Mouse (Mus musculus): Measurements from ENCODE around the gene Nt5e. TPM values are rescaled to one million over a fixed set of nuclear protein-coding genes. Genes with fewer than 3 reads are reported as not detected.

Nt5e gene
- polyA plus RNA-seq, 1 experiment from 2014 or later = 0.95 TPM

DNA sequence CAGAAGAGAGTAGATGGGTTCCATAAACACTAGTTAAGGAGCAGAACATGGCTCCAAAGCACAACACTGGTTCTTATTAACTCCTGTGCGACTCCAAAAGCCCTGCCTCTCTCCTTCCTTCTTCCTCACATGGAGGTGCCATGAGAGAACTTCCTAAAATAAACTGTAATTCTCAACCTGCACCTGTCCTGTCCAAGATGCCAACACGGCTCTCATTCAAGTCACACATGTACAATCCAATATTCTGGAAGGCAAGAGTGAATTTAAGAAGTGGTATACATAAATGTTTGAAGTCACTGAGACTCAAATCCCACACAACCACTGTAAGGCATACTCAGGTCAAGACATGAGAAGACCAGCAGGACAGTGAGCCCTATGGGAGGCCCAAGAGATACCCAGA lies 44.2 kb downstream of the Nt5e start:
- no peak for DNase-seq (ENCODE audit: extremely low spot score, low spot score)
- Histone ChIP-seq H3K36me3 (replicated peaks) (peaks cover 3% of the 10 kb centered on the region; the same call in 1 of the 2 replicates), H3K9me3 (no peaks in the 10 kb centered on the region), H3K27ac (no peak overlapping the region), H3K4me1 (no peaks in the 10 kb centered on the region), H3K4me3 (no peak overlapping the region), H3K27me3 (ENCODE audit: poor library complexity, severe bottlenecking) (no peaks in the 10 kb centered on the region)
- 79% methylated on average over 2 of the region's 2 CpGs for WGBS

- DNase-seq (ENCODE audit: extremely low spot score, low spot score) = no peak
- Histone ChIP-seq H3K4me3 (no peak overlapping the region), H3K27ac (no peak overlapping the region), H3K4me1 (no peaks in the 10 kb centered on the region), H3K27me3 (ENCODE audit: poor library complexity, severe bottlenecking) (no peaks in the 10 kb centered on the region), H3K9me3 (no peaks in the 10 kb centered on the region), H3K36me3 (replicated peaks) (peaks cover 3% of the 10 kb centered on the region; the same call in 1 of the 2 replicates)
- WGBS = 85% methylated on average over 2 of the region's 2 CpGs
Measured at GRCm38 (mm10) chr9:88373001-88373400, 46.0 kb downstream of the Nt5e start.

GRCm38 (mm10) chr9:88377483-88377882 lies 50.5 kb downstream of the Nt5e start:
- no peaks in the 10 kb centered on the region for H3K9me3 ChIP-seq

DNA sequence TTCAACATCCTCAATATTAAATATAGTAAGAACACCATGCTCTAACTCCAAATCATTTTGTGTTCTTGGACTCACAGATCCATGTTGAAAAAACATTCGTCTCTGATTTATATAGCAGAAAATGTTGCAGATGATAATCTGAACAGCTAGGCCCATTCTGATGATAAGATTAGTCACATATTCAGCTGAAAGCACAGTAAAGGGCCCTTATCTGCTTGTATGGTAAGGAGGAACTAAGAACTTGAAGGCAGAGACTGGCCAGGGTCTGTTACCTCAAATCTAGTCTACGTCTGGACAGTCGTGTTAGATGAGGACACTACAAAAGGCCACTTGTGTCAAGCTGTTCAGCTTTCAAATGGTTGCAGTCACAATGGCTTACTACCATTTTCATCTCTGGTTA lies 52.1 kb downstream of the Nt5e start:
- Histone ChIP-seq H3K36me3 (replicated peaks) (peaks cover 32% of the 10 kb centered on the region), H3K4me1 (no peaks in the 10 kb centered on the region), H3K9me3 (no peaks in the 10 kb centered on the region), H3K4me3 (no peak overlapping the region), H3K27ac (no peak overlapping the region), H3K27me3 (ENCODE audit: poor library complexity, severe bottlenecking) (no peaks in the 10 kb centered on the region)
- WGBS = 88% methylated on average over 3 of the region's 3 CpGs
- DNase-seq (ENCODE audit: extremely low spot score, low spot score) = no peak

More at GRCm38 (mm10) chr9:88377483-88377882, 50.5 kb downstream of the Nt5e start:
- H3K4me3 ChIP-seq = no peak overlapping the region
- 81% methylated on average over 5 of the region's 5 CpGs for WGBS
- H3K4me1 ChIP-seq = no peaks in the 10 kb centered on the region
- DNase-seq (ENCODE audit: extremely low spot score, low spot score) = no peak
- no peak overlapping the region for H3K27ac ChIP-seq
- H3K36me3 ChIP-seq (replicated peaks) = peaks cover 21% of the 10 kb centered on the region
- H3K27me3 ChIP-seq (ENCODE audit: poor library complexity, severe bottlenecking) = no peaks in the 10 kb centered on the region

GRCm38 (mm10) chr9:88380076-88380475 lies 53.1 kb downstream of the Nt5e start:
- no peak for DNase-seq (ENCODE audit: extremely low spot score, low spot score)
- Histone ChIP-seq H3K27me3 (ENCODE audit: poor library complexity, severe bottlenecking) (no peaks in the 10 kb centered on the region), H3K9me3 (no peaks in the 10 kb centered on the region), H3K36me3 (replicated peaks) (peaks cover 34% of the 10 kb centered on the region), H3K4me3 (no peak overlapping the region), H3K27ac (no peak overlapping the region), H3K4me1 (no peaks in the 10 kb centered on the region)
- 79% methylated on average over 7 of the region's 7 CpGs for WGBS

- Histone ChIP-seq H3K4me3 (no peak overlapping the region), H3K27ac (no peak overlapping the region)
- no peak for DNase-seq (ENCODE audit: extremely low spot score, low spot score)
Measured at GRCm38 (mm10) chr9:88380542-88380941, 53.5 kb downstream of the Nt5e start.

GRCm38 (mm10) chr9:88388826-88389225 lies 61.8 kb downstream of the Nt5e start:
- H3K4me1 ChIP-seq = peaks cover 3% of the 10 kb centered on the region; the same call in 1 of the 2 replicates
- no peaks in the 10 kb centered on the region for H3K9me3 ChIP-seq
- H3K27me3 ChIP-seq (ENCODE audit: poor library complexity, severe bottlenecking) = no peaks in the 10 kb centered on the region
- no peak overlapping the region for H3K27ac ChIP-seq
- peaks cover 32% of the 10 kb centered on the region for H3K36me3 ChIP-seq (replicated peaks)
- no peak overlapping the region for H3K4me3 ChIP-seq
- no peak for DNase-seq (ENCODE audit: extremely low spot score, low spot score)
- 51% methylated on average over 5 of the region's 5 CpGs for WGBS

More at GRCm38 (mm10) chr9:88380542-88380941, 53.5 kb downstream of the Nt5e start:
- Histone ChIP-seq H3K36me3 (replicated peaks) (peaks cover 34% of the 10 kb centered on the region), H3K9me3 (no peaks in the 10 kb centered on the region), H3K27me3 (ENCODE audit: poor library complexity, severe bottlenecking) (no peaks in the 10 kb centered on the region), H3K4me1 (no peaks in the 10 kb centered on the region)
- WGBS = 92% methylated on average over 1 of the region's 1 CpGs

GRCm38 (mm10) chr9:88394852-88395251 lies 67.9 kb downstream of the Nt5e start:
- no peak overlapping the region for H3K4me3 ChIP-seq
- no peak overlapping the region for H3K27ac ChIP-seq
- no peaks in the 10 kb centered on the region for H3K27me3 ChIP-seq (ENCODE audit: poor library complexity, severe bottlenecking)
- no peak for DNase-seq (ENCODE audit: extremely low spot score, low spot score)
- no peaks in the 10 kb centered on the region for H3K9me3 ChIP-seq
- H3K36me3 ChIP-seq (replicated peaks) = peaks cover 44% of the 10 kb centered on the region
- H3K4me1 ChIP-seq = no peaks in the 10 kb centered on the region
- WGBS = 91% methylated on average over 8 of the region's 8 CpGs

DNA sequence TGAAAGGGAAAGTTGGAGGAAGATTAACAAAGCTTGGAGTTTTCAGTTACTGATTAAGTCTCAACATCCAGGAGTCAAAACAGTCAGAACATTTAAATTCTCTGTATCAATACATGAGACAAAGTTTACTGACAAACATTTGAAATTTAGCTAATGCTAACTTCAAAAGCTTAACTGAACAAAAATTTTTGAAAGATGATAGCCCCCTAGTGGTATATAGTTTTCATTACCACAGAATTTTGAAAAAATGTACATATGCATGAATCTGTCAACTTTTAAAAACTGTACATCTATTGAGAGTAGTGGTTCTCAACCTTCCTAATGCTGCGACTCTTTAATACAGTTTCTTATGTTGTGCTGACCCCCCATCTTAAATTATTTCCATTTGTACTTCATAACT lies 71.5 kb downstream of the Nt5e start:
- no peak overlapping the region for H3K27ac ChIP-seq
- WGBS = 88% methylated on average over 1 of the region's 1 CpGs
- no peak overlapping the region for H3K4me3 ChIP-seq
- H3K9me3 ChIP-seq = no peaks in the 10 kb centered on the region
- no peaks in the 10 kb centered on the region for H3K27me3 ChIP-seq (ENCODE audit: poor library complexity, severe bottlenecking)
- H3K36me3 ChIP-seq (replicated peaks) = peaks cover 37% of the 10 kb centered on the region
- DNase-seq (ENCODE audit: extremely low spot score, low spot score) = no peak
- no peaks in the 10 kb centered on the region for H3K4me1 ChIP-seq

- H3K36me3 ChIP-seq (replicated peaks) = peaks cover 20% of the 10 kb centered on the region
- WGBS = 86% methylated on average over 10 of the region's 10 CpGs
- H3K4me3 ChIP-seq = no peak overlapping the region
- H3K9me3 ChIP-seq = no peaks in the 10 kb centered on the region
- no peaks in the 10 kb centered on the region for H3K4me1 ChIP-seq
- H3K27ac ChIP-seq = no peak overlapping the region
- DNase-seq (ENCODE audit: extremely low spot score, low spot score) = no peak
- H3K27me3 ChIP-seq (ENCODE audit: poor library complexity, severe bottlenecking) = no peaks in the 10 kb centered on the region
Measured at GRCm38 (mm10) chr9:88404088-88404487, 77.1 kb downstream of the Nt5e start.

- H3K4me3 ChIP-seq = no peak overlapping the region
- DNase-seq (ENCODE audit: extremely low spot score, low spot score) = no peak
- no peaks in the 10 kb centered on the region for H3K4me1 ChIP-seq
- no peaks in the 10 kb centered on the region for H3K9me3 ChIP-seq
- 95% methylated on average over 6 of the region's 6 CpGs for WGBS
- H3K27ac ChIP-seq = no peak overlapping the region
- H3K27me3 ChIP-seq (ENCODE audit: poor library complexity, severe bottlenecking) = no peaks in the 10 kb centered on the region
- H3K36me3 ChIP-seq (replicated peaks) = peaks cover 24% of the 10 kb centered on the region
Measured at GRCm38 (mm10) chr9:88404515-88404914, 77.5 kb downstream of the Nt5e start.

GRCm38 (mm10) chr9:88409978-88410377 lies 83.0 kb downstream of the Nt5e start:
- H3K27me3 ChIP-seq (ENCODE audit: poor library complexity, severe bottlenecking) = no peaks in the 10 kb centered on the region
- no peak overlapping the region for H3K4me3 ChIP-seq
- H3K36me3 ChIP-seq (replicated peaks) = peaks cover 24% of the 10 kb centered on the region
- 93% methylated on average over 2 of the region's 2 CpGs for WGBS
- no peak overlapping the region for H3K27ac ChIP-seq
- no peaks in the 10 kb centered on the region for H3K9me3 ChIP-seq
- H3K4me1 ChIP-seq = no peaks in the 10 kb centered on the region
- no peak for DNase-seq (ENCODE audit: extremely low spot score, low spot score)

DNA sequence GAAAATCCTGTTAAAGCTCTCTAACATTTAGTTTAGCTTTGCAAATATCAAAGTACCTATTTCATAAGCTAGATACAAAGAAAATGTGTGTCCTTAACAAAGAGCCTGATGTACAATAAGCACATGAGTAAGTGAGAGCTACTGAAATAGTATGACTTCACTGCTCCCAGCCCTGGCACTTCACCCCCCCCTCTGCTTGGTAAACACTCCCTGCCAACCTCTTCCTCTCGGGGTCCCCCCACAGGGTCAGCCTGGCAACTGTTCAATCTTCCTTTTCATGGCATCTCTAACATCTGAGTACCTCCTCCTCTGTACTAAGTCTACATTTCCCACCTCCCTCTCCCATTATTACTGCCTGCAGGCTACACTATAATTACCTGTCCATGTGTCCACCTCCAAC lies 89.8 kb downstream of the Nt5e start:
- Histone ChIP-seq H3K4me3 (no peak overlapping the region), H3K27ac (no peak overlapping the region)
- WGBS = 75% methylated on average over 1 of the region's 1 CpGs

More for the DNA sequence above, 89.8 kb downstream of the Nt5e start:
- H3K9me3 ChIP-seq = no peaks in the 10 kb centered on the region
- no peaks in the 10 kb centered on the region for H3K4me1 ChIP-seq
- no peak for DNase-seq (ENCODE audit: extremely low spot score, low spot score)
- H3K36me3 ChIP-seq (replicated peaks) = peaks cover 29% of the 10 kb centered on the region
- H3K27me3 ChIP-seq (ENCODE audit: poor library complexity, severe bottlenecking) = no peaks in the 10 kb centered on the region
